Mouse (Mus musculus) T-cell, adult 2 months (primary cell): Measurements from ENCODE around the gene Gm10800.
"Not testable (repeated sequence)": the region's sequence is repeated elsewhere in the genome, so short reads cannot be mapped to it uniquely, and the experiment has no call there.

Source experiments
- DNase-seq: peaks from one replicate; pipeline ENCODE4 v3.0.0; 2022; ENCODE audit warnings: low spot score

Gene Gm10800

DNA sequence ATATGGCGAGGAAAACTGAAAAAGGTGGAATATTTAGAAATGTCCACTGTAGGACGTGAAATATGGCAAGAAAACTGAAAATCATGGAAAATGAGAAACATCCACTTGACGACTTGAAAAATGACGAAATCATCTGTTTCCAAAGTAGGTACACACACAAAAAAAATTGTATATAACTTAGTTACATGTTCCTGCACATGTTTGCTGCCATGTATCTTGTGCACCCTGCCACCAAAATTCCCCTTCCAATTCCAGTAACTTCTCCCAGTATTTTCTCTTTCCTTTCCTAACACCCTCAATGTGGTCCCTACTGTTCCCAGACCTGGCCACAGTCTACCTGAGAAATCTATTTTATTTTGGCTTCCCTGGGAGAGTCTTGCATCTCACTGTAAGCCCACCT lies at the start of gene Gm10800:
Gene Gm10800 (minus strand): TSS at position 101 of the 400 bp plus-strand sequence.
- DNase-seq: not testable (repeated sequence)

DNA sequence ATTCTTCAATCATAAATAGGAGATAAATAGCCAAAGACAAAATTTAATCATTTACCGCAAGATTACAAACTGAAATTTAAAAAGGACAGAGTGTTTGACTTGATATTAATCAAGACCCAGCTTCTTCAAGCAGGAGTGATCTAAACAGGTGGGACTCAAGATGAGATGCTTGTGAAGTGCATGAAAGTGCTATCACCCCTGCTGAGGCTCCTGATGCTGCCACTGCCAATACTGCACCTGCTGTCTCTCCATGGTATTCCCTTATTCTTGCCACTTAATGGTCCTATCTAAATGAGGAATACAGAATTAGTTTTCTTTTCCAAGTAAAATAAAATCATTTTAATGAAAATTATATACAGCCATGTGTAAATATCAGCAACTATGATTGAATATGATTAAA lies 30.4 kb upstream of the Gm10800 start:
- DNase-seq: no peak

GRCm38 (mm10) chr2:98661937-98662336 lies 5.2 kb downstream of the Gm10800 start, which contains the start of gene Gm10801:
TSS of gene Gm10801 (plus strand) at chr2:98662237.
- not testable (repeated sequence) for DNase-seq
